Mouse (Mus musculus) heart, adult 2 months (tissue): ENCODE data around the gene 6720489N17Rik.
"Not testable (repeated sequence)": the region's sequence is repeated elsewhere in the genome, so short reads cannot be mapped to it uniquely, and the experiment has no call there.

Experiments used
- CTCF ChIP-seq: fragments of 200-600 bp; IDR thresholded peaks from 2 replicates; pipeline ENCODE4 v1.8.1; 2022; ENCODE audit warnings: antibody characterized with exemption, mild to moderate bottlenecking, moderate library complexity
- EP300 ChIP-seq: fragments of 200-500 bp; IDR thresholded peaks from 2 replicates; pipeline ENCODE4 v1.6.1; 2011; ENCODE audit warnings: low read depth, low read length, control low read depth; ENCODE audit not compliant: insufficient read depth

DNA sequence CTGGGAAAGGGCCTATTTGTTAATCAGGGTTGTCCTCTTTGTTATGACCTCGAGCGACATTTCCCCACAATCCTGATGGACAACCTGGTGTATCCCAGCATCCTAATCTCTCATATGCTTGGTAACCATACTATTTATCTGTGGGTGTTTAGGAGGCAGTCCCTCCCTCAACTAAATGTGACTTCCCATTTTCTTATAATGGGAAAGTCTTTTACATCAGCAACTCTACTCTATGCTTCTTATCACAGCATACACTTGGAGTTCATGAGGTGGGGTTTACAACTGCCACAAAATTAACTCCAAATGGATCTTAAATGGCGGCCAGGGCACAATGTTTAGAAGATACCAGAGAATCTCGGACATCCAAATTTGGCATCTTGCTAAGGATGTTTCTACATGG, 6.5 kb downstream of the 6720489N17Rik start:
- TF ChIP-seq EP300, CTCF: not testable (repeated sequence)
